Mouse (Mus musculus) right cerebral cortex, postnatal 4 days (tissue): Measurements from ENCODE around the gene Tshz2.

Experiments
- DNase-seq: peaks from one replicate; pipeline ENCODE4 v3.0.0-alpha.2; 2022

Gene Tshz2

DNA sequence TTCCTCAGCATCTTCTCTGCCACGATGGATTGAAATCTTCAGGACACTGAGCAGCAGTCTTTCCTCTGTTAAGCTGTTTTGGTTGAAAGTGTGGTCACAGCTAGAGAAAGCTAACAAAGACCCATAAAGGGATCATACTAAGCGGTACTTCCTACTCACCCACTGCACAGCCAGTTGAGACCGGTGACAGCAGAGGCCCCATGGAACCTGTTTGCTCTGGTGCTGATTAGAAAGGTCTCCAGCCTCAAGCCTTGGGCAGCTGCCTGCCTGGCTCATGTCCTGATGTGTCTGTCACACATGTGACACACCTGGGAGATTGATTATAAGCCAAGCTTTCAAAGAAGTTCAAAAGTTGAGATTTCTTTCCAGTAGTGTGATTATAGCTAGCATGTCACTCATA, 429.6 kb downstream of the Tshz2 start:
- DNase-seq = no peak

DNA sequence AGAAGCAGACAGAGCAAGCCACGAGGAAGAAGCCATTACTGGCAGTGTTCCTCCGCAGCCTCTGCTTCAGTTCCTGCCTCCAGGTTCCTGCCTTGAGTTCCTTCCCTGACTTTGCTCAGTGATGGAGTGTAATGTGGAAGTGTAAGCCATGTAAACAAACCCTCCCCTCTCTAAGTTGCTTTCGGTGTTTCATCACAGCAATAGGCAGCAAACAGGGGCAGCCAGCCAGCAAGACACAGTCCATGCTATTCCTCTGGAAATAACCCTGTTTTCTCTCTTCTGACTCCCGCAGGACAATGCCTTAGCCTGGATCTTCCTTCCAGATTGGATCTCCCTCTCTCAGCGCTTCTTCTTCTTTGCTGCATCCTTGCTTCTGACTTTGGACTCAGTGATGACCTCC, 437.2 kb downstream of the Tshz2 start:
- DNase-seq = no peak

DNA sequence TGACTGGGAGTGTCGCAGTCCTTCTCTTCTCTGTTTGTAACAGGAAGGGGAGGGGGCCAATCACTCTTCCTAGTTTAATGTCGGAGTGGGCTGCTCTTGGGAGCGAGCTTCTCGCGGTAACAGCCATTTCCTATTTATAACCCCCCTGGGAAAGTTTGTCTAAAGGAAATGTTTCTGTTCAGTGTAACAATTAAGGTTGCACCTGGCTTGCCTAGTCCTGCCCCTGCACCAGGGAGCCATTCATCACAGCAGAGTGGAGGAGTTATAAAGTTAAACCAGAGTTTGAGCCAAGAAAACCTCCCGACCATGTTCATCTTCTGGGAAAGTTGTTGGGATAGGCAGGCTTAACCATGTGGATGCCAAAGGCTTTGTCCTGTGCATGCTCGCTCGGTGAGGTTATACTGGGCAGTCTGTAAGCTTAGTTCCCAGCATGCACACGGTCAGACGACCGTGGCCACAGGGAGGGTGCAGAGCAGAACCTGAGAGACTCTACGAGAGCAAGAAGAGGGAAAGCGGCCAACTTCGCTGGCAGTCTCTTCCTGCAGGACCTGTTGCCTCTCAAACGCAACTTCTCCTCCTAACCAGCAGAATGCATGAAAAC, 437.9 kb downstream of the Tshz2 start:
- no peak for DNase-seq

DNA sequence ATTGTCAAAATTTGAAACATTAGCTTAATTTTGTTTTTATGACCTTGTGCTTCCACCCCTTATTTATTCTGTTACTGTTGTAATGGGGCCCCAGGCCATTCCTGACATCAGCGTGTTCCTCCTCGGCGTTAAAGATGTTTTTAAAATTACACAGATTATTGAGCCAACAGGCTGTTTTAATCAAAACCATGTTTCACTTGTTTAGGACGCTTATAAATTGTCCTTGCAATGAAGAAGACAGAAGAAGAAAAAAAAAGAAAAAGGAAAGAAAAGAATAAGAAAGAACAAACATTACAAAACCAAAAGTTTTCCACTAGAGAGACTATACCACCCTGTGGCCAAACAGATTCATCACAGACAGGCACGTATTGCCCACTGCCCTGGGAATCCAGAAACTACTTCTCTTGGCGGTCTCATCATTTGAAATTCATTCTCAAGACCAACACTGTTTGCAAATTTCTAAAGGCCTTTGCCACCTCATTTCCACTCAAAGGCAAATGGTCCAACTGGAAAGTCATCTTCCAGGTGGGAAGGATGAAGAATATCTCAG, 444.2 kb downstream of the Tshz2 start:
- DNase-seq = no peak

DNA sequence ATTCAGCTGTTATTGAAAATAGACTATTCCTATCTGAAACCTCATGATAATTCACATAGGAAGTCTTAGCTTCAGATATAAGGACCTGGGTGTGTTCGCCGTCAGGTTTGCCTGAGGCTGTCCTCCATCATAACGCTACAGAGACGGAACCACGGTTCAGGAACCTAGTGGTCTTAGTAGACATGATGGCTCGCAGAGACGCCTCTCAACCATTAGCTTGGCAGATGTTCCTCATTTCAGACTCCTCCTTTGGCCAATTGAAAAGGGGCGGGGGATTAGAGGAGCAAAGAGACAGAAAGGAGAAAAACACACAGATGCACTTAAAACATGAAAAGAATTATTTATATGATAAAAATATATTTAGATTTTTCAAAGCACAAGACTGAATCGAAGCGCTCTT, 445.2 kb downstream of the Tshz2 start:
- no peak for DNase-seq

DNA sequence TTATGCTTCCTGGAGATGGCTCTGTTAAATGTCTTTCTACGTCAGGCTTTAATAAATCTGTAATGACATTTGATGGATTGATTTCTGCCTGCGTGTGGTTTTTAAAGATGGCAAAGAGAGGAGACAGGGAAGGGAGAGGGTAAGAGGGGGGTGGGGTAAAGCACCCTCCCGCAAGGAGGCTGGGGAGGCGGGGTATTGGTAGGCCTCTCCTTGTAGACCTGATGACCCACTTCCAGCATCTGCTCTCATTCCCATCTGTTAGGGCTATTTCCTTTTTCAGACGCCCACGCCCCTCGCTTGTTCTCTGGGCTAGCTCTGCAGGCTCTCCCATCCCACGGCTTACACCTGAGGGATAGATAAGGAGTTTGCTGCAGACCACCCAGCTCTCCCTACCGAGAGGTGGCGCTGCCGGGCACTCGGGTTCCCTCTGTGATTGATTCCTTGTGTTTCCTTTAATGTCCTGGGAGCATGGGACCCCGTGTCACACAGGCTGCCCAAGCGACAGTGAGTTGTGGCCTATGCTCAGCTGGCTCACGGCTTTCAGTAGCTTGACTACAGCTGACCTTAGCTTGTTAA, 445.7 kb downstream of the Tshz2 start:
- DNase-seq = no peak

DNA sequence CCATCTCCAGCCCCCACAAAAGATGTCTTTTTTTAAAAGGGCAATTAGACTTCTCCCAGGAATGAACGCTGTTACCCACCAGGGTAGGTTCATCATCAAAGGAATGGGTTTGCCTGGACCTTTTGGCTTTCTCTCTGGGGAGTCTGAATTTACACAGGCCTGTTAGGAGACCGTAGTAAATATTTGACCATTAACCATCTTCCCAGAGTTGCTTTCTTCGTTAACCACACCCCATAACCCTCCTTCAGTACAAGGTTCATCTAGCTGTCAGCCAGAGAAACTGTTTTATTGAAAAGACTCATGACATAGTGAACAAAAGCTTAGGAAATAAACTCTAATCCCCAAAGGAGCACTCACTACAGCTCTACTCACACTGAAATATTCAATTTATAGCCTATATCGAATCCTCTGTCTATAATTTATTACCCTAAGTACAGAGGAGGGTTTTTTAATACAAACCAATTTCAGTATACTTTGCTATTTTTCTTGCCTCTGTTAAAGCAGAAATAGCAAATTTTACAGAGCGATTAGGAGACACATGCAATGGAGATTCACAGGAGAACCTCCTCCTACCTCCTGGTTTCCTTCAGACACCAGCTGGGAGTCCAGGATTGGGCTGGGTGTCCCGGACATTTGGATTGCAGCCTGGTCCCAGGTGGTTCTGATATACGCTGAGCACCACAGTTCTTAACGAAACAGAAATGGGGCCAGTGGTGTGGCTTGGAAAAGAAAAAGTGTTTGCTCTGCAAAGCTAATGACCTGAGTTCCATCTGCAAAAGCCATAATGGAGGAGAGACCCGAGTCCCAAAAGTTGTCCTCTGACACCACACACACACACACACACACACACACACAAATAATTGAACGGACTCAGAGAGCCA, 459.0 kb downstream of the Tshz2 start:
- no peak for DNase-seq

DNA sequence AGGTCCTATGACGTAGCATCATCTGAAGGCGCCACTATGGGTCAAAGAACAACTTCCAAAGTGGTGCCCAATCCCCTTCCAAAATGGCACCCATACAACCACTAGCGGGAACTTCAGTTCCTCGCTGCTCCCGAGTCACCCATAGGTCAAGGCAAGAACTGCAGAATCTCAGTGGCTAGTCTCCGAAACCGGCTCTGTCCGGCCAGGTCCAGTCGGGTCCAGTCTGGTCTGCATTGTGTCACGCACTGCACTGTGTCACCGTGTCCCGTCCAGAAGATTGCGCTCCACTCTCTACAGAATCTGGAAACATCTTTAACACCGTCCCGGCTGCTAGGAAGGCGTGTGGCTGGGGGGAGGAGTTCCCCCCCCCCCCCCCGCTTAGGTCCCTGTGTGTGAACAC, 461.4 kb downstream of the Tshz2 start:
- DNase-seq = no peak

DNA sequence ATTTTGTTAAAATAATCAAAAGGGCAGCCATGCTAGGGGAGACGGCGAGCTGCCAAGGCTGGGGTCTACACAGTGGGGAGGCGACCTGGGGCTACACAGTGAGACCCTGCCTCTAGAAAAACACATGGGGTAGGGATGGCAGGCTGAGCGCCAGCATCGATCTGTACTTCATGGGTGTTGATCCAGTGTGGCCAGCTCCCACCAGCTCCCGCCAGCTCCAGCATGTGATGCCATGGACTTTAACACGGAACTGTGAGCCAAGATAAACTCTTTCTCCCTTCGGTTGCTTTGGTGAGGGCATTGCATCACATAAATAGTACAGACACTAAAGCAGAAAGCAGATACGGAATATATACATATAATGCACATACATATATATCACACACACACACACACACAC, 462.1 kb downstream of the Tshz2 start:
- DNase-seq = no peak

DNA sequence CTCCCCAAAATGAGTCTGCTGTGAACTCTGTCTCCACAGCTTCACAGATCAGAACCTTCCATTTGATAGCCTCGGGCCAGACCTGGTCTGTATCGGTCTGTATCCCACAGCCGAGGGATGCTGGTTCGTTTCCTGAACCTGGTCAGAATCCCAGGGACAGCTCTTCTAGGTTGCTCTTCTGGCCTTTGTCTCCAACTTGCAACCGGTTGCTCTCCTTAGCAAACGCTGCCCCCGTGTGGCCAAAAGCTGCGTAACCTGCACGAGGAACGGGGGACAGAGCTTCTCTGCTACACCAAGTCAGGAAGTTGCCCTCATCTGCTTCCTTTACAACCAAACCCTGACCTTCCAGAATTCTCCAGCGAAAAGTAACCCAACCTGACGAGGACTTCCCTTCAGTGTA, 468.3 kb downstream of the Tshz2 start:
- DNase-seq = peak; percentile 99

DNA sequence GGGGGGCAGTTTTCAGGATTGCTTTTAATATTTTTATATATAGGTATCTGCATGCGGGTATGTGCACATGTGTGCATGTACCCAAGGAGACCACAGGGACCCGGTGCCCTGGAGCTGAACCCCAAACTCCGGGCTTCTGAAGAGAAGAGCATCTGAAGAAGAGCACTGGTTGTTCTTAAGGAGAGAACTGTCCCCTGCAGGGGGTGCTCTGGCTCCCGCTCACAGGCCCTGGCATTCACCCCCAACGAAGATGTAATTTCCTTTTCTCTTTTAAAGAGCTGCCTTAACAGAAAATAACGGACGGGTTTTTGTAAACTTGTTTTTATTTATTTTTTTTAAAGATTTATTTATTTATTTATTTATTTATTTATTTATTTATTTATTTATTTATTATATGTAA, 469.1 kb downstream of the Tshz2 start:
- DNase-seq = no peak

DNA sequence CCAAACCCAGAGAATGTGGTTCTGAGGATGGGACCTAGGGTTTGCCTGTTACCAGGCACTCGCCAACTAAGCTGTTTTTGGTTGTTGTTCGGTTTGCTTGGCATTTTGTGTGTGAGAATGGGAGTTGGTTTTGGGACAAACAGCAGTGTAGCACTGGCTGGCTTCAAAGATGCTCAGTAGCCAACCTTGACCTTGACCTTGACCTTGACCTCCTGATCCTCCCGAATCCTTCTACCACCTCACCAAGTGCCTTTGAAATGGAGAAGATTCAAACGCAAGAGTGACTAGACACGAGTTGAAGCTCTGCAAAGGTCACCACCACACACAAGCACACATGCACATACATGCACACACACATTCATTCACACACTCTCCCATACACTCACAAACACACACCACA, 470.5 kb downstream of the Tshz2 start:
- DNase-seq = no peak

DNA sequence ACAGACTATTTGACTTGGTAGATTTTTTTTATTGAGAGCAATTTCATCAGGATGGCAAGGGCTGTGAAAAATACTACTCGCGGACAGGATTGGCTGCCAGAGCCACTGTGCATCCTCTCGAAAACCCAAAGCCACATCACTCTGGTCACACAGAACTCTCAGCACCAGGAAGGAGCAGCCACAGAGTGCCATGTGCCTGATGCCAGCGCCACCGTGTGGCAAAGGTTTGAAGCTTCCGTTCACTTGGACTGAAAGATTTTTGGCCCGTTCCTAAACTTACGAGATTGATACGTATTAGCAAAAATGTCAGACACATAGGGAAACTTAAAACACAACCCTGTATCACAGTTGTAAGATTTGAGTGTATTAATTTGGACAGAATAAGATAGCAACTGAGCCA, 471.0 kb downstream of the Tshz2 start:
- peak; percentile 72 for DNase-seq

DNA sequence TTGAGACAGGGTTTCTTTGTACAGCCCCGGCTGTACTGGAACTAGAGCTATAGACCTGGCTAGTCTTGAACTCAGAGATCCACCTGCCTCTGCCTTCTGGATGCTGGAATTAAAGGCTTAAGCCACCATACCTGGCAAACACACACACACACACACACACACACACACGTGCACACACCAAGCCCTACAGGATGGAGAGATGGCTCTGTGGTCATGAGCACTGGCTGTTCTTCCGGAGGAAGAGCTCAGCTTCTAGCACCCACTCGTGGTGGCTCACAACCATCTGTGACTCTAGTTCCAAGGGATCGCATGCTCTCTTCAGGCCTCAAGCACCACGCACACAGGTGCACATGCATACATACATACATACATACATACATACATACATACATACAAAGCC, 471.6 kb downstream of the Tshz2 start:
- DNase-seq = no peak

DNA sequence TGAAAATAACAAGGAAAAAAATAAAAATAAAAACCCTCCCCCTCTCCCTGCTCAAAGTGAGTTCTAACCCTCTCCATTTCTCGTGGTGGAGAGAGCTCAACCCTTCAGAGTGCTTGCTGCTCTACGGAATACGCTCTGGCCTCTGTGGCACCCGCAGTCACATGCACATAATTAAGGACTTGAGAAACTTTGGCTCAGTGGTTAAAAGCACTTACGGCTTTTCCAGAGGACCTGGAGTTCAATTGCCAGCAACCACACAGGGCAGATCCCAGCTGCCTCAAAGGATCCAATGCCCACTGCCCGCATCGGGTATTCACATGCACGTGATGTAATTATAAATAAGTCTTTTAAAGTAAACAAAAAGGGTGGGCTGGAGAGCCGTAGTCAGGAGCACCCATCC, 473.2 kb downstream of the Tshz2 start:
- no peak for DNase-seq

DNA sequence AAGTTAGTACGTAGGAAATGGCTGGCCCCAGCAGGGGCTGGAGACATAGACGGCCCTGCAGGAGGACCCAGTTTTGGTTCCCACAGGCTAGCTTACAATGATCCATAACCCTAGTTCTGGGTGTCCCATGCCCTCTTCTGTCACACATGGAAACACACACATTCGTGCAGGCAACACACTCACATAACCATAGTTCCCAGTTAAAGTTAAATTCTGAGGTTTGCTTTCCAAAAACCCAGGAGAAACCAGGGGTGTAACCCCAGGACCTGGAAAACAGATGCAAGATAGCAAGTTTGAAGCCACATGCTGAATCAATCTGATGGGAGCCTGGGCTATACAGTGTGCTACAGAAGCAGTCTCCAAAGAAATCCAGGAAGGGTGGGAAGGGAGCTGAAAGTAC, 475.0 kb downstream of the Tshz2 start:
- no peak for DNase-seq

DNA sequence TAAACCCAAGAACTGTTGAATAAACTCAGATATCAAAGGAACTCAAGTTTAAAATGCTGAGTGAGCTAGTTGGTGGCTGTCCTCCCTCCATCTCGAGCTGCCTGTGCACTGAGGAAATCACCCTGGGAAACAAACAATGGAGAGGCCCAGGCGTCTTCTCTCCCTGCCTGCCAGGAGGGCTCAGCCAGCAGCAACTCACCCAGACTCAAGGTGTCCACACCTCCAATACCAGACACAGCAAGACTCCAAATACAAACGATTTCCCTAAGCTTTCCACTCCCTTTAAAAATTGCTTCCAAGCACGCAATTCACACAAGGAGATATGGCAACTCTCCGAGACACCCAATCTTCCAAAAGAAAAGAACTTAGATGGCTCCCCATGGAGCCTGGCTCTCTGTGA, 476.7 kb downstream of the Tshz2 start:
- no peak for DNase-seq

DNA sequence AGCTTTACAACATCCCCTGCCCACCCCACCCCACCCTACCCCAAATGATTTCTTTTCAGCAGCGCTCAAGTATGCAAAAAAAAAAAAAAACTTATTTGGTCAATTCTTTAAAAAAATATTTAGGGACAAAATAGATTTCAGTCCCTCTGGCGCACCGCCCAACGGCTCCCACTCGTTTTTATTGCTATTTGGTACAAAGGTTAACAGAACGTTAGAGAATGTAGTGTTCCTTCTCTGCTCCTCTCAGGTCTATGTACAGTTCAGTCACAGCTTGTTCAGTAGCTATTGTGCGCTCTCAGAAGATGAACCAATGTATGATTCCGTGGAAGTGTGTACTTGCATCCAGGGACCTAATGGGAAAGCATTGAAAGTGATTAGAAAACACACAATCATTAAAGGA, 477.5 kb downstream of the Tshz2 start:
- no peak for DNase-seq

DNA sequence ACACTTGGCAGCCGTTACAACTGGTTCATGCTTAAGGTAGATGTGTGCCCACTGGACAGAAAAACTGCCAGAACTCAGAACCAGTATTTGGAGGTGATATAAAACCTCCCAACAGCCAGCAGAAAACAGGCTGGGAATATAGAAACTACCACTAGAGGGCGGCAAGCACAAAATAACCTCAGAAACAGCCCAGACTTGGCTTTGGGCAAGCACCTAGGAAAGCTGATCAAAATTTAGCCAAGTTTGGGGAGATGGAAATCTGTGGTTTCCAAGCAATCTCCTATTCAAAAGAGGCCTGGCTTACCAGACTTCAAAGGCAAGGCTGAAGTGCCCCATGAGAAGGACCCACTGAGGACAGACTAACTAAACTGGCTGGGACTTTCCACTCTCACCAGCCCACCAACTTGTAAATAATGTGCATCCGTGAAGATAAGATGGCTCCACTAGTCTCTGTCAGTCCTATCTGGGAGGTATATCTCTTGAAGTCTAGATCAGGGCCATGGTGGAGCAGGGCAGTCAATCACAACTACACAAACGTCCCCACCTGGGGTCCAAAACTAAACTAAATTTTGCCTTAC, 484.0 kb downstream of the Tshz2 start:
- peak; percentile 63 for DNase-seq

DNA sequence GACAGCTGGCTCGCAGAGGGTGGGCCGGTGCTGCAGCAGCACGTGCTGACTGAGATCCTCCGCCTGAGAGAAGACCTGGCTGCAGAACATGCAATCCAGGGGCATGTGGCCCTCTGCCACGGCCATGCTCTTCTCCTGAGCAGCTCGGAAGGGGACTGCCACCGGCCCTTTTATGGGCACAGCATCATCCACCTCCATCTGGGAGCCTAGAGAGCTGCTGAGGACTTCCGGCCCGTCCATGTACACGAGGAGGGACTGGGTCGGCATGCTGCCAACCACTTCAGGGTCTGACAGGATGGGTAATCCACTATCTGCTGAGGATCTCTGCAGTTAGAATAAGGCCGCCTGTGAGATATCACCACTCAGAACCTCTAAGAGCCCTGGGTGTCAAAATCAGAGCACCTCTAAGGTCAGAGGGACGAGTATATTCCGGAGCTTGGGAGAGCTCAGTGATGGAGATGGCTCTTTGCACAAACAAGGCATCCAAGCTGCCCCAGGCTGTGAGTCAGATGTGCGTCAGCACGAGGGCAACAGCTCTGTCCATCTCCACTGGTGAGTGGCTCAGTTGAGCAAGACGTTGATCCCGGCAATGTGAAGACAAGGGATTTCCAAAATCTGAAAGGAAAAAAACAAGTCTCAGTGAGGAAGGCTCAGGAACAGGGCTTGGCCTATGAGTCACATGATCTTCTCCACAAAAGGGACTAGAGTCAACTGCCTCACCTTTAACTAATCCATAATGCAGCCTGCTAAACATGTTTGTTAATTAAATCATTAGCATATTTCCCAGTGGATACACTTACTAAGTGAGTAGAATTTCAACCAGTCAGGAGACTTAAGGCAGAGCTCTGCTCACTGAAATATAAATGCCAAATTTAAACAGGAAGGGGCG, 487.6 kb downstream of the Tshz2 start:
- DNase-seq = no peak
